Mouse (Mus musculus): ENCODE measurements around the gene Gm20388.

The Gm20388 gene

DNA sequence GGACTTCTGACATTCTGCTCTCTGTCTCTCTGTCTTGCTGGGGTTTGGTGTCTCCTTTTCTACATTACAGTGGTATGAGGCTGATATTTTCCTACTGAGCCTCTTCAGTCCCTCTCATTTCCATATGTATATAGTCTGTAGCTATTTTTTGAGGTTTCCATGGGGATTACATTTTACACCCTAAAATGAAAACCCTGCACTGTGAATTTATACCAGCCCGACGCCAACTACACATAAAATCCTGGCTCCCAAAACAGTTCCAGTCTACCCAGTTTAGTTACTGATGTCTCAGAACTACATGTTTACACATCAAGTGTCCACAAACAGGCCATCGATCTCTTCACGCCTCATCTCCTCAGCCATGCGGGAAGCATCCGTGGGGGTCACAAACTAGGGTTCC is 3816.1 kb downstream of the Gm20388 start:
- DNase-seq: no peak

DNA sequence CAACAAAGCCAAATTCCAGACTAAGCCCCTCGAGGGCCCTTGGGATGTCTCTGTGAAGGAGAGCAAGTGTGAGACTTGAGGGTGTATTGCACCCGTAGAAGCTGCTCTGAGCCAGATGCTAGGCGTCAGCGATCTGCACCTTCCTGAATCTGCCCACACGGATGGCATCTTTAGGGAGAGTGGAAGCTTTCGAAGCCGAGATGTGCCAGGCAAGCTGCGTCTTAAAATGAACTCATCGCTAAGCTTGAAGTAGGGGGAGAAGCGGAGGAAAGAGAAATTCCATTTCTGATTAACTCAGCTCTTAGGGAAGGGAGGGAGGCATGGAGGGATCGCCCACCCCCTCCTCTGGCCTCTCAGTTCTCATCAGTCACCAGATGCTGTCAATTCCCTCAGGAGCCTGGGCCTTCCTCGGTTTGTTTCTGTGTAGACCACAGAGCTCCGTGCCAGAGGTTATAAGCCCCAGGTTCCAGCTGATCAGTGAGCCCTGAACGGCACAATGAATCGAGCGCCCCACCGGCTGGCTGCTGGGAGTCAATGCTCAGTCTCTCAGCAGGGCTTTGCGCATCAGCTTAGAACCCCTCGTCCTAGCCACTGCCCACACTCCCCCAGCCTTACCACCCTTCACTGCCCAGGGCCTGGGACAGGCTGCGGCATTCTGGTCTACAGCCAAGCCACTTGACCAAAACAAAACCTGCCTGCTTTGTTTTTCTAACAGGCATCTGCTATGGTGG is 3818.6 kb downstream of the Gm20388 start:
- DNase-seq: peak; percentile 54

DNA sequence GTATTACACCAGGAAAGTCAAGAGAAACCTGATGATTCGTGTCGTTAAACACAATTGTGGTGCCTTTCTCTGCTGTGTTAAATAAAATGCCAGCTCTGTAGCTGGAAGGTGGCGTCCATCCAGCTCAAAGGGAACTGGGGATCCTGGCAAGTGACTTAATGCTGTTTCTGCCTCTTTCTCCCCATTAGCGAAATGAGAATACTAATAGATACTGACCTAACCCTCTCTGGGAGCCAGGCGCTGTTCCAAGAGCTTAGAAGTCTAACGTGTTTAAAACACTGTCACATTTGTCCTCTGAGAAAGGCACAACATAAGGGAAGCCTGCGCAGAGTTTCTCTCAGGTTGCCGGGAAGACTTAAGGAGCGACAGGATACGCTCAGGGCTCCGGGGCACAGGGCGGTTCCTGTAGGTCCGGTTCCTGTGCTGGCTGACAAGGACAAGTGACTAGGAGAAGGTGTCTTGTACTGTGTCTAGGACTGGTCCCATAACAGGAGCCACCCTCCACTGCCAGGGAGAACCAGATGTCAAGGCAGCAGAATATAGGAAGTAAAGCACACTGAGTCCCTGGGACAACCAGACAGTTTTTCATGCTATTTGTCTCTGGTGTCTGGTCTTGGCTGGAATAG is 3819.3 kb downstream of the Gm20388 start:
- DNase-seq: peak; percentile 64

DNA sequence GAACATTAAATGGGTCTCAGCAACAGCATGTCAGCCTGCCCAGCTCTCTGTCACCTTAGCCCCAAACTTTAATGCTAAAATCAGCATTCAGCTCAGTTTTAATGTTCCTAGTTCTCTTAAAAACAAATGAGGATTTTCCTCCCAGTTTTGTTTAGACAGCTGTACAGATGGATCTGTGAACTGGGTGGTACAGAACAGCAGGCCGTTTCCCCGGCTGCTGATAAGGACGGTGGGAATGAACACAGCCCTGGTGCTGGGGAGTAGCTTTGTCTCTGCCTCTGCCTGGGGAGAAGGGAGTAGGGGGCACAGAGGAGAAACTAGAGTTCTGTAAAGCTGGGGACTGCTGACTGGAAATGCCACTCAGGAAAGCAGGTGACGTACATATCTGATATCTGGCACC is 3821.7 kb downstream of the Gm20388 start:
- DNase-seq: no peak

DNA sequence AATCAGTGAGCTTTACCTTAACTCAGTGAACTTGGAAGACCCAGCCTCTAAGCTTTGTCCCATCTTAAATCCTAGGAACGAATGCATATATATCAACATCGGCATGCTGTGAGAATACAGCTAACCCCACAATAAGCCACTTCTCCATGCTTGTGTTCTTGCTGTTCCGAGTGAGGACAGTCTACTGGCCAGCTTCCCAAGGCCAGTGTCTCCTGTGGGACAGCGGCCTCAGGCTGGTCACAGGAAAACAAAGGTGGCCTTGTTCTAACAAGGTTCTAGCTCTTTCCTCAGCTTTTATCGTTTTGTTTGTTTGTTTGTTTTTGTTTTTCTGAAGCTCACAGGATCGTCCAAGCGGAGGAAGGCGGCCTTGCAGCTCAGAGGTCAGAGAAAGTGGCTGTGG is 3823.8 kb downstream of the Gm20388 start:
- DNase-seq: no peak

DNA sequence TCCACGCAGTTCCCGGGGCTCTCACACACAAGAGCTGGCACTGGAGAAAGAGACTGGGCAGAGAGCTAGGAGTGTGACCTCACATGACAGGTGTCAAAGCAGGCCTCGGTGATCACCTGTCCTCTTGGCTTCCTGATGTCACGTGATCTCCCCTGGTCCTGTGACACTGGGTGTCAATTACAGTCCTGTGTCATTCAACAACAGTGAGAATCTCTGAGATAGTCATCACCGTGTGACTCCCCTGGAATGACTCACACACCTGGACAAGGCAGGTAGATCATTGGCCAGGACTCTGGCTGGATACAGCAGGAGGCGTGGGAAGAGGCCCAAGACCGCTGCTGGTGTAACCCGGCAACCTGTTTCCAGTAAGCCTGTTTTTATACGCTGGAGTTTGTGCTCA is 3826.3 kb downstream of the Gm20388 start:
- no peak for DNase-seq

DNA sequence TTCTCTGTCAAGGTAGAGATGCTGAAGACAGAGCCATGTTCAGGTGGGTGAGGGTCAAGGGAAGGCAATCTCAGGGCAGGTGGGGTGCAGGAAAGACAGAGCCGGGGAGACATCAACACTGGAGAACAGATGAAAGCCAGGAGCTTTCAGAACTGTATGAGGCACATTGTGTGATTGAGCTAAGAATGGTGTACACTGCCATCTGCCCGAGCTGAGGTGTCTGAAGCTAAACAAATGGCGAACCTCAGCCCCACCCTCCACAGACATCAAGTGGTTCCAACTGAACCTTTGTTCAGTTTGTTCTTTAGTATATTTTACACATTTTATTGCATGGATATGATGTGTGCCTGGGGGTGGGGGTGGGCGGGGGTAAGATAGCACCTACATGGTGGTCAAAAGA is 3829.6 kb downstream of the Gm20388 start:
- no peak for DNase-seq

DNA sequence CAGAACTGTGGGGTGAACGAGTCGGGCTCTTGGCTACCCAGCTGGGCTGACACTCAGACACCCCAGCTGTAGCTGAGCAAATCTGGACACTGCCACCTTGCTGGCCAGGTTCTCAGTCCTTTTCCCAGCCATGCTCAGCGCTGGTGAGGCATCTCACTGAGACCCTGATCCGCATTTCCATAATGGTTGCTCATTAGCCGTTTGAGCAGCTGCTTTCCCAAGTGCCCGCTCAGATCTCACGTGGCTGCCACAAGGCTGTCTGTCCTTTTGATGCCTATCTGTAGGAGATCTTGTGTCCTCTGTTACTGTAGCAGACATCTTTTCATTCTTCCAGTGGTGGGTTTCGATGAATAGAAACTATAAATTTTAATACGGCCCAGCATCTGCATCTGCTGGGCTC is 3830.6 kb downstream of the Gm20388 start:
- DNase-seq: no peak

DNA sequence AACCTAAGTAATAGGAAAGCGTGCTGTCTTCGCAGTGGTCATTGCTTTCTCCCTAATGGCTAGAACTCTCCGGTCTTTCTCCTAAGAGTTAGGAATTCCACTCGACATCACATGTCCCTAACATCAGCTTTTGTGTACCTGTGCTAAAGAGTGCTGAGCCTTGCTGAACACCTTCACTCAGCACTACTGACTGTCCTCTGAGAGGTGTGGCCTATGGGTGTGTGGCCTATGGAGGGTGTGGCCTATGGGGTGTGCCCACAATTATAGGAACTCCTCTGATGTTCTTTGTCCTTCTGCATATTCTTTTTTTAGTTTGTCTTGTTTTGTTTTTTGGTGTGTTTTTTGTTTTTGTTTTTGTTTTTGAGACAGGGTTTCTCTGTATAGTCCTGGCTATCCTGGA is 3835.8 kb downstream of the Gm20388 start:
- no peak for DNase-seq

DNA sequence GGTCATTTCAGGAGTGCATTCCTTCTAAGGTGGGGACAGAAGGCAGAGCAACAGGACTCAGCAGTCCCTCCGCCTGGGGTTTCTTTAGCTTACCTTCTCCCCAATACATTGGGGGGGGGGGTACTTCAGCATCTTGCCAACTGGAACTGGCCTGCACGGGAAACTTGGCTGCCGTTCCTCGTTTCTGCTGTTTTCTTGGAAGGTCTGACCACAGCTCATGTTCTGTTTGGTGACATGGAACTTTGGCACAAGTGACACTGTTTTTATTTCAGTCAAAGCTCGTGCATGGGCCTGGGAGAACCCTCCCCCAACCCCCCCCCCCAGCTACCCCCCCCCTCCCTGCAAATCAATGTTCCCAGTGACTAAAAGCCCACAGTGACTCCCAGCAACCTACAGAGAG is 3837.1 kb downstream of the Gm20388 start:
- peak; percentile 75 for DNase-seq

DNA sequence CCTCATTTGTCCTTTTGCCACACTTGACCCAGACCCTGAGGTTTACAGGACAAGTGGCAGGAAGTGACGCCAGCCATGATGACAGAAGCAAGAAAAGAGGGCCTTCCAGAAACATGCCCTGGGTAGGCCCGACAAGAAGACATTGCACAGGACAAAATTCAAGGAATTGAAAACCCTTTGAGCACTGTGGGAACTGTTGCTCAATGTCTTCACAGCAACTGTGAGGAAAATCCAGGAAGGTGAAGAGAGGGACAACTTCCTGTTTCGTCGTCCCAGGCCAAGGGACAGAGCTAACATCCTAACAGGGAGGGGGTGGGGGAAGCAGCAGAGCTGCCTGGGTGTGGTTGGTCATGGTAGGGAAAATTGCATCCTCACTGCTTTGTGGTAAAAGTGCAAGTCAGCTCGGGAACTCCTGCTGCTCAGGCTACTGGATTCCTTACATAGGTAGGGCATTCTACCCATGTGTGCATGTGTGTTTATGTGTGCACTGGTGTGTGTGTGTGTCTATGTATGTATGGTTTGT is 3839.6 kb downstream of the Gm20388 start:
- no peak for DNase-seq

DNA sequence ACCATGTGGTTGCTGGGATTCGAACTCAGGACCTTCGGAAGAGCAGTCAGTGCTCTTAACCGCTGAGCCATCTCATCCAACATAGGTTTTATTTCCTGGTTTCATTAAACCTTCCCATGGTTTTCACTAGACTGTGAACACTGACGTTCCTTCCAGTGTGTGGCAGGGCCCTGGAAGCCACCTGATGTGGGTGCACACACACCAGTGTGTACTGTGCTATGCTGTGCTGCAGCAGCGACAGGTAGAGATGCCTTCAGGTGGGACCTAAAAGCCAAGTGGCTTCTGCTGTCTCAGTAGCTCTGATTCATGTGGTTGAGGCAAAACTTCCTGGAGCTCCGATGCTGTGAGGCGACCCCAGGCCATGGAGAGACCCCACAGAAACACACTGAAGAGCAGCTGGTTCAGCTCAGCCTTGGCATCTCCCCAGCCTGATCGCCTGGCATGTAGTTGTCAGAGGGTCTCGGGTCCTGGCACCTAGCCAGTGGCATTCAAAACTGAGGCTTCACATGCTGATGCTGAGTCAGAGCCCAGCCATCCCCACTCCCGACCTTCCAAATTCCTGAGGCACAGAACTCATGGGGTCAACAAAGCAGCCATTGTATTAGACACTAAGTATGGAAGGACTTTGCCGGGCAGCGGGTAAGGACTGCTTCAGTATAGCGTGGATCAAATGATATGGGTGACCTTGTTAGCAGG is 3842.3 kb downstream of the Gm20388 start:
- no peak for DNase-seq

DNA sequence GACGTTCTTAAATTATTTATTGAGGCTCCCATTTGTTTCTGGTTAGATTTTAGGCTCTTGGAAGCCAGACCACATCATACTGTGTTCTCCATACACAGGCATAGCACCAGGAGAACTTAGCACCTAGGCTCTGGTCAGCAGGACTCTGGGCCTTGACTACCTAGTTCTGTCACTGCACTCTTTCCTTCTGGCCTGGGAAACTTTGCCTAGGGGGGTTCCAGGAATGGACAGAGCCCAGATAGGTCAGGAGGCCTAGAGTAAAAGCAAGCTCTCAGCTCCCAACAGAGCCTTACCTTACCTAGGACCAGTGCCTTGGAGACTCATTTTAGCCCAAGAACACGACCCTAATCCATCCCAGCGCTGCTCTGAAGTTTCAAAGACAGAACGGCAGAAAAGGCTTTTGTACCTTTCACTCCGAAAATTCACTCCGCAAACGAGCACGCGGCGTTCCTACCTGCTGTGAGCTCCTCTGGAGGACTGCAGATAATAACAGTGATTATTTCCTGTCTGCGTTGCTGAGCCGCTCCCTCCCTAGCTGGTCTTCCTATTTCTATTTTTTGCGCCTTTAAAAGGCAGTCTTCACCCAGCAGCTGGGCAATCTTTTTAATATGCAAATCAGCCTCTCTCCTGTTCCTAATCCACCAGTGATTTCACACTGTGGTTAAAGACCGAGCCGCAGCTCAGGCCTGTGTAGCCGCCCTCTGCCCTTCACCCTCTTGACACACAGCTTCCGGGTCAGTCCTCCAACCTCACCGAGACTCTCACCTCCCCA is 3843.1 kb downstream of the Gm20388 start:
- DNase-seq: no peak

DNA sequence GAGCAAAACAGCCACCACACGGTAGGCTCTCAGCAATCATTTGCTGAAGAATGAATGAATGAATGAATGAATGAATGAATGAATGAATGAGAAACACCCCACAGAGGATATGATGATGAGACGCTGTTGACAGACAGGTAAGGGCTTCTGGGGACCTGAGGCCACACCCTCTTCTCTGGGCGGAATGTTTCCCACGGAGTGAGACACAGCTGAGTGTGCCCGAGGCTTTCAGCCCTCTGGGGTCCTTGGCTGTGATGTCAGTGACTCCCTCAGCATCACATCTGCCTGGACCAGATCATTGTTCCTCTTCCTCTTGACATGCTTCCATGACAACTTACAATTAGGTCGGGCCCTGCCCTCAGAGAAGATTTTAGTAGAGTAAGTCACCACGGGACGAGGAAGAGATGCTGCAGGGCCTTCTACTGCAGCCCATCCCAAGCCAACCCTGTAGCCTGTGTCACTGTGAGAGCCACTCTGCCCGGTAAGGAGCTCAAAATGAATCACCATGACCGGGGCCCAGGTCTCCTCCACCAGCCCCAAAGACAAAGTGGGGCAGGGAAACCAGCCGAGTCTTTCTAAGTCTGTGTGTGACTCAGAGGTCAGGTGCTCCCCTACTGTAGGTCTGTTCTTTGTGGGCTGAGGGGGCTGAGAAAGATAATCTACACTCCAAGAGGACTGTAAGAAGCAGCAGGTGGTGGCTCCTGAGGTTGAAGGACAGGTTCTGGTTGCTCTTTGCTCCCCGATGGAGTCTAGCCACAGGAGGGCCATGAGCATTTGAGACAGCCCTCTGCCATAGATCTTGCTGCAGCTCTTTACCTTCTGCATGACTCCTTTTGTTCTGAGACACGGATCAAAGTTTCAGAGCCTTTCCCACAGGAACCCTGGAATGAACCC is 3844.1 kb downstream of the Gm20388 start:
- DNase-seq: no peak

DNA sequence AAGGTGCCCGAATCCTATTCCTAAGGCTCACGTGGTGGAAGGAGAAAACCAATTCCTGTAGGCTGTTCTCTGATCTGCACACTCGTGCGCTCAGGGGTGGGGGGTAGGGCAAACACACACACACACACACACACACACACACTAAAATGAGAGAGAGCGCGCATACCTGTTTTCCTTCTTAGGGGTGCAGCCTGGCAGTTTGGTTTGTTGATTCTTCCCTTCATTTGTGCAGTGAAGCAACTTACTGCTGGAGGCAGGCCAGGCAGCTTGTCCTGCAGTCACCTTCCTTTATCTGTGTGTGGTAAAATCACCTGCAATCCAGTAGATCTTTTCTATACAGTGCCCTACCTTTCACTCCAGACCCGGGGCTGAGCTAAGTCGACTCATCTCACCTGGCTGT is 3846.3 kb downstream of the Gm20388 start:
- DNase-seq: no peak

DNA sequence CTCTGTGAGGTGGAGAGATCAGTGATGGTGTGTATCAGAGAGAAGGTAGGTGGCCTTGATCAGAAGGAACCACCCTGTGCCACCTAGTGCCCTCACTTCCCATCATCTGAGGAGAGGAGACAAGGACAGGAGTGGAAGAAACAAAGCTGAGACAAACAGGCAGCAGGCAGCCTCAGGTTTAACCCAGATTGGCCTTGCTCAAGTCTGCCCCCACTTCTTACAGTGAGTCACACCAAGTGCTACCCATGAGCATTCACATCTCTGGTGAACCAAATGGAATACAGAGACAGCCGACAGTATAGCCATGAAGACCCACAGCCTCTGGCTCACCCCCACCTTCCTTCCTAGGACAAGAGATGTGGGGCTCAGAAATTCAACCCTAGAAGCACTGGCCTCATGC is 3848.3 kb downstream of the Gm20388 start:
- no peak for DNase-seq

DNA sequence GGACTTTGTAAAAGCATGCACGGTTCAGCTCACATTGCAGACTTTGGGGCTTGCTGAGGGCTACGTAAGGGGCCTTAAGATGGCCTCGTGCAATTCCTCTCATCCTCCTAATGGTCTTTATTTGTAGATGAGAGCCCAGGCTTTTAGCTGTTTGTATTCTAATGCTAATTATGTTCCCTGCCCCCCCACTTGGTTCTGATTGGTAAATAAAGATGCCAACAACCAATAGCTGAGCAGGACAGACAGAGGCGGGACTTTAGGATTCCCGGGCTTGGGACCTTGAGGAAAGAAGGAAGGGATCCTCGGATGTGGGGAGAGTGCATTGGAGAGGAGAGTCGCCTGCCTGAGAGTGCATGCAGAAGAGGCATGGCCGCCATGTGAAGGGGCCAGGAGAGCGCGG is 3849.3 kb downstream of the Gm20388 start:
- DNase-seq: peak; percentile 30

DNA sequence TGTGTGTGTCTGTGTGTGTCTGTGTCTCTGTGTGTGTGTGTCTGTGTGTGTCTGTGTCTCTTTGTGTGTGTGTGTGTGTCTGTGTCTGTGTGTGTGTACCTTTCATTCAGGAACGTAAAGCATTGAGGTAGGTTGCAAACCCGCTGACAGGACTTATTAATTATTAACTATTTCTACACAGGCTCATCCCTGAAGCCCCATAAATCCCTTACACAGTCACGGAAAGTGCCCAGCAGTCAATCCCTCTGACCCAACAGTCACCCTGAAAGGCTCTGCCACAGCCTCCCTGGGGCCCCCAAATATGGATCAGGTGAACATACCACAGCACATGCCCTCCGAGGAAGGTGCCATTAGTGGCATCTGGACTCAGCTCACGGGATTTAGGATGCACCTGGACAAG is 3849.9 kb downstream of the Gm20388 start:
- DNase-seq: no peak

DNA sequence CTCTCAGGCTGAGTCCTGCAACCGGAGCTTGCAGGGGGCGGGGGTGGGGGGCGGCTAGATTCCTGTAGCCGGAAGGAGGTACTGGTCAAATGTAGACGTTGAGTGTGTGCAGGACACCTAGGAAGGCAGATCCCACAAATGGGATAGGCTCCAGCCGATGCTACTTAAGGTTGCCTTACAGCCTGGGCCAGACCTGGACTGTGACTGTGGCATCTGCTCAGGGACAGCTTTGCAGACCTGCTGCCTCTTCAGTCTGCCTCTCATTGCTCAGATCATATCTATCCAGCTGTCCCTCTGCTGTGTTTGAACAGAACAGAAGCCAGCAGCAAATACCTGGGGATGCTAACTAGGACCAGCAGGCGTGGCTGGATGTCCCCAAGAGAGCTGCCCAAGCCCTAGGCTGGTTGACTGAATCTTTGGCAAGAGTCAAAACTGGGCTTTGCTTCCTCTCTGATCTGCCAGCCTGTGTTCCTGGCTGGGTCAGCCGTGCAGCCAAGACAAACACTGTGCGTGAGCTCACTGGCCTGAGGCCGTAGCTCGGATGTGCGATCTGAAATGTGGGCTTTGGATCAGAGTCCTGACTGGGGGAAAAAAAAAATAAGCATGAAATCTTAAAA is 3850.7 kb downstream of the Gm20388 start:
- peak; percentile 67 for DNase-seq

DNA sequence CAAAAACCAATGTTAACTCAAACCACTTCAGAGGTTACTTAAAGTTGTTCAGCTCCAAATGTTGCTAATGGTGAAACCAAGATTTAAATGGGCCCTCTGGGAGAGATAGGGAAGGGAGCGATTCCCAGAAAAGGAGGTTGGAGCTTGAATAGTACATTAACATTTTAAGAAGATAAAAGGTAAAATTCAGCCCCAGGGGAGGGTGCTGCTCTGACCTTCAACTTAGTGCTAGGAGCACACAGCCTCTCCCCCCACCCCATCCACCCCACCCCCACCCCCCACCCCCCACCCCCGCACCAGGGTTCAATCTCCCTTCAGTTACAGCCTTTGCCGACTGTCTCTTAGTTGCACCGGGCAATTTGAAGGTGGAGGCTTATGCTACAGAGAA is 3851.2 kb downstream of the Gm20388 start:
- DNase-seq: no peak

DNA sequence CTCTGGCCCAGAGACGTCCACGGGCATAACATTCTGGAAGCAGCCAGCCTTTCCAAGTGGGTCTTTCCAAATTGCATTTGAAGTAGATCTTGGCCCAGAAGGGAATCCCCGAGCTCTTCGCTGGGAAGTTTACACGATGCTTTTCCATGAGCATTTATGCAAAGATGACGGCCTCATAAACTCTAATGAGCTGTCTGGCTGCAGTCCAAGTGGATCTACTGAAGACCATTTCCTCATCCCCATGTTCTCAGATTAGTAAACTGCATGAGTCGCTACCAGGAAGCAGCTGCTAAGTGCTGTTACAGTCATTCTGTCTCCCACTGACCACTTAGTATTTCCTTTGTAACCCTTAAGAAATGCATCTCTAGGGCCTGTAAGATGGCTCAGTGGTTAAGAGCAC is 3852.7 kb downstream of the Gm20388 start:
- peak; percentile 85 for DNase-seq

DNA sequence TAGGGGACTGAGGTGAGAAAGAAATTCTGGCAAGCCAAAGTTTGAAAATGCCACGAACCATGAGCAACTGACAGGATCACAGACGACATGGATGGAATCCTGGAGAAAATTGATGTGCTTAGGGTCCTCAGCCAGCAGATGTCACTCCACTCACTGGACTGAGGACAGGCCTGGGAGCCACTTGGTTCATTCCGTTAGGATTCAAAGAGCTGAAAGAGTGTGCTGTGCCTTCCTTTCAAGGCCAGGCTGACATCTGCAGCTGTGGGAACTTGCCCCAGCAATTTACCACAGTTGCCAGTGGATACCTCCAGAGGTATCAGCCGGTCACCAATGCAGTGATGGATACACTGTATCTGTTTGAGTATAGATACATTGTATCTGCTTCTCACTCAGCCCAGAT is 3854.0 kb downstream of the Gm20388 start:
- DNase-seq: peak; percentile 61
